Mouse (Mus musculus) right cerebral cortex, adult 2 months (tissue): ENCODE measurements at regions not wholly inside any gene's neighbourhood (a gene's known extent, or its start where the extent isn't known, plus 50 kb on each side); places are given as distances from the start of the nearest gene placed in this dataset.
A peak's percentile ranks its signal among the peaks of the same experiment; 100 is the strongest.

Source experiments
- DNase-seq, 2 experiments: peaks; one replicate each; pipeline ENCODE4 v3.0.0; 2021 to 2022; ENCODE audit warnings: low spot score in 2 of 2

DNA sequence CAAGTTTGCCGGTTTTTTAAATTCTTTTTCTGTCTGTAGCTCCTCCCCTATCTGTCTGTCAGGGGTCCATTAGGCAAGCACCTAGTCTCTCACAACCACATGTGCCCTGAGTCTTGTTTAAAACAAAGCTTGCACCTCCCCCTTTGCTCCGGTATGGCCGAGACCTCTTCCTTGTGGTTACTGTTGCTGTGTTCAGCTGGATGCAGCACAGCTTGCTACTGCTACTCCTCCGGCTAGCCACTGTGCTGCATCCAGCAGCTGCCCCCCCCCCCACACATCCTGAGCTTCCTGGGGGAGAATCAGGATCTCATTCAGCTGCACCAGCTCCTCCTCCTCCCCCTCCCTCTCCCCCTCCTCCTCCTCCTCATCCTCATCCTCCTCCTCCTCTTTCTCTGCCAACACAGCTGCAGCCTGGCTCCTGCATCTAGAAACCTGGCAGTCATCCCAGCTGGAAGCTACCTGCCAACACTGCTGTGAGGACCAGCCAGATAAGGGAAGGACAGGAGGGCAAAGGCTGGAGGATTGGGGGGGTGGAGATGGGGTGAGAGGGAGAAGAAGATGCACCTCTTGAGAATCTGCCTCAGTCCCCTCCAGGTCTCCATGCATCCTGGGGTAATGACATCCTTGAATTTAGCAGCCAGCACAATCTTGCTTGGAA, 114.8 kb upstream of the Tmem260 start:
- peak; percentile 29 to 49 for DNase-seq

- DNase-seq: peak; percentile 13 to 34
Measured at GRCm38 (mm10) chr14:48331623-48332000, 114.3 kb upstream of the Tmem260 start.

GRCm38 (mm10) chr14:48332193-48332592, 113.7 kb upstream of the Tmem260 start:
- DNase-seq: no peak

- peak in 1 of 2 experiments; percentile 18 for DNase-seq
Measured at GRCm38 (mm10) chr14:48332660-48333059, 113.3 kb upstream of the Tmem260 start.

- no peak for DNase-seq
Measured at GRCm38 (mm10) chr14:48334106-48334809, 111.7 kb upstream of the Tmem260 start.

DNA sequence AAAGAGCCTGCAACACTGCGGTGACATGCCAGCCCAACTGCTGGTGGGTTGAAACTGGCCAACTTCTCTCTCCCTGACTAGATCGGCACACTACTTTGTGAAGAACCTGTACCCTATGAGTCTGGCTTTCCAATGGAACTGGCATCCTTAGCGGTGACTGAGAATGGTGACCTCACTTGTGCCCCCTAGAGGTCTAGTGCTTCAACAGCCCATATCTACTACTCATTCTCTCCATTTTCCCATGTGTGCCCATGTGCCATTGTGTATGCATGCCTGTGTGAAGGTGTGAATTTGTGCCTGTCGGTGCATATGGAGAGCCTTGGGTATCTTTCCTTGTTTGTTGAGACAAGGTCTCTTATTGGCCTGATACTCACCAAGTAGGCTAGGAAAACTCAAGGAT, 106.5 kb upstream of the Tmem260 start:
- DNase-seq: no peak

DNA sequence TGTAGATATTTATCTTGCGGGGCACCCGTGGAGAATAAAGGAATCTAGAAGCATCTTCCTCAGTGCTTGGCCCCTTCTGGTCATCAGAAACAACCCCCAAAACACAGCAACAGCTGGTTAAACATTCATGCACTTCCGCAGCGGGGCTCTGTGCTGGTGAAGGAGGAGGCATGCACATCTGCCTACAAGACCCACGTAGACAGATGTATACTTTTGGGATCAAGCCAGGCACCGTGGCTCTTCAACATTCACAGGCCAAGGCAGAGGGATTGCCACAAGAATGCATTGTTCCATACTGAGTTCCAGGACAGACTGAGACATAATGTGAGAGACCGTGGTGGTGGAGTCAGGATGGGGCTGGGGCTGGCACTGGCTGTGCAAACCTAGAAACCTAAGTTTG, 103.0 kb upstream of the Tmem260 start:
- no peak for DNase-seq

DNA sequence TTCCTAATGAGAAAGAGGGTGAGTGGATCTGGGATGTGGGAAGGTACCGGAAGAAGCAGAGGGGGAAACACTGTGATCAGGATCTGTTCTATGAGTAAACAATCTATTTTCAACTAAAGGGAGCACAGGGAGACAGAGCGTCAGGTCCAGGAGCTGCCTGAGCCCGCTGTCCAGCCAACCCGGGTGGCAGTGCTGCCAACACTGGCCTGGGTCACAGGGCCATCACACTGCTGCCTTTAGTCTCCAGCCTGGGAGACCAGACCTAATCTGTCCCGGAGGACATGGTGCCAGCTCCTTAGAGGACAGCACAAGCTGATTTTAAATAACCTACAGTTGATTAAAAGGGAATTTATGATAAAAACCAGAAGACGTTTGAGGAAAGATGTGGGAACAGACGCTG, 100.0 kb upstream of the Tmem260 start:
- no peak for DNase-seq

DNA sequence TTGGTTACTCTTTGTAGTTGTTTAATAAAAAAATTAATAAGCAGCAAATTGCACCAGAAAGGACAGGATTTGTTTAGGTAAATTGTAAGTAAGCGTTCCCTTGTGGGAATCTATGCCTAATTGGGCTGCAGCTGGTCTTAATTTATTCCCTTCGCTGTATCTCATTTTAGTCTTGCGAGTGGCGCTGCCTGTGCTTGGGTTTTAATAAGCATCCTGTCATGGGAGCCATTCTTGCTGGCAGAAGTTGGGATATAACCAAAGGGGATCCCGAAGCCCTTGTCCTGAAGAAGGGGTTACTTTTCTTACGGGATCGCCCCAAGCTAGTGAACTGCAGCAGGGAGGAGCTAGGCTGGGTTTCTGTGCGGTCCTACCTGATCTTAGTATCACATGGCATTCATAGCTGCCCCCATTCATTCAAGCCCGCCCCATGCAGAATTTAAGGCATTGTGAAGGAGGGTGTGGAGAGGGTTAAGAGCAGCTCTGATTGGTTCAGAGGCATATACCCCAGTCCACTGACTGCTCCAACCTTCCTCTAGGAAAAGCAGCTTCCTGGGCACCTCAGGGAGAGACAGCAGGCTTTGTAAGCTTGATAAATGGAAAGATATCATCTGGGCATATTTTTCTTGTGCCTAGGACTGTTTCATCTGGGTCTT, 96.4 kb upstream of the Tmem260 start:
- no peak for DNase-seq

- no peak for DNase-seq
Measured at GRCm38 (mm10) chr14:48351652-48352051, 94.3 kb upstream of the Tmem260 start.

GRCm38 (mm10) chr14:48352825-48353224, 93.1 kb upstream of the Tmem260 start:
- no peak for DNase-seq

DNA sequence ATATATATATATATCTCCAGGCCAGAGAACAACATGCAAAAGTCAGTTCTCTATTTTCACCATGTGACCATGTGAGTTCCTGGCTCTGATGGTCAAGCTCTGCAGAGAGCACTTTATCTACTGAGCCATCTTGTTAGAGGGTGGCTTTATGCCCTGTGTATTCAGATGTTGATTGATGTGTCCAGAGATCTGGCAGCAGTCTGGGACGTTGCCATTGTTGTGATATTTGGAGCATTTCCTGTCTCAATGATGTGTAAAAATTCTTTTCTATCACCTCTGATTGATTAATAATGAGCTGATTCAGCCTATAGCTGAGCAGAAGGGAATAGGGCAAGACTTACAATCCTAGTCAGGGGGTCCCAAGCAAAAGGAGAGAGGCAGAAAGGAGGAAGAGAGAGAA, 91.7 kb upstream of the Tmem260 start:
- DNase-seq: no peak

- DNase-seq: no peak
Measured at GRCm38 (mm10) chr14:48357441-48357840, 88.5 kb upstream of the Tmem260 start.

DNA sequence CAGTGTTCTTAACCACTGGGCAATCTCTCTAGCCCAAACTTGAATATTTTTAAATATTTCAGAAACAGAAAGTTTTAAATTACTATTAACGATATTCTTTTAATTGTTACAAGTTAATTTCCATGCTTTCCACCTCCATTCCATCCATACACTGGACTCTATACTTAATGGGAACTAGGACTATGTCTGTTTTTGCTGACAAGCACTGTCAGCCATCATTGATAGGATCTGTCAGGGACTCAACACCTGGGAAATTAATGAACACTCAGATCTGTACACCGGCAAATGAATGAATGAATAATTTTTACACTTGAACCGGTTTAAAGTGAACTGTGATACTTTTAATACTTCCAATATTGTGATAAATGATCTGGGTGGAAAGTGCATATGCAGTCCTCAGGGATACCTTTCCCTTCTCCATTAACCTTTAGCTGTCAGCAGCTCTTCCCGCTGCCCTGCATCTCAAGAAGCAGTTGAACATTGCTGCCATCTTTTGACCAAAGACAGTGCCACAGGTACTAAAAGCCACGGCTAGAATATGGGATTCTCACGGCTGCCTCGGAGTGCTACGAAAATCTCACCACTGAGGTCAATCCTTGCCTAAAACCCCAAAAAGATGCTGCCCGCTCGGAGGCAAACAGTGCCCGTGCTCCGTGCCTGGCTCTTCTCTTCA, 87.3 kb upstream of the Tmem260 start:
- DNase-seq: peak; percentile 62 to 67

DNA sequence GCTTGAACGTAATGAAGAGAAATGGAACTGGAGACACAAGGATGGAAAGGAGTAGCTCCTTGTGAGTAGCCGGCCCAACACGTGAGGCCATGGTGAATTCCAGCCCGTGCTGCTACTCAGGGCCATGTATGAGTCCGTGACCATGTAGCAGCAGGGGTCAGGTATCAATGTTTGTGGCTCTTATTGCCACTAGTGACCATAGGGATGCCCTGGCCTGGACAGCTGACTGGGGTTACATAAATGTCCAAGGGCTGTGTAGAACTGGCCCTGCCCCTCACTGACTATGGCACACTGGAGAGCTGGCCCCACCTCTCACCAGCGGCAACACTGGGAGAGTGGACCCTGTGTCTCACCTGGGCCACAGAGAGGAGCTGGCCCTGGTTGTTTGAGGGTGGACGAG, 84.1 kb upstream of the Tmem260 start:
- DNase-seq: no peak

- DNase-seq: peak; percentile 92 to 95
Measured at GRCm38 (mm10) chr14:48367006-48367405, 78.9 kb upstream of the Tmem260 start.

GRCm38 (mm10) chr14:48370322-48370721, 75.6 kb upstream of the Tmem260 start:
- peak in 1 of 2 experiments; percentile 31 for DNase-seq

DNA sequence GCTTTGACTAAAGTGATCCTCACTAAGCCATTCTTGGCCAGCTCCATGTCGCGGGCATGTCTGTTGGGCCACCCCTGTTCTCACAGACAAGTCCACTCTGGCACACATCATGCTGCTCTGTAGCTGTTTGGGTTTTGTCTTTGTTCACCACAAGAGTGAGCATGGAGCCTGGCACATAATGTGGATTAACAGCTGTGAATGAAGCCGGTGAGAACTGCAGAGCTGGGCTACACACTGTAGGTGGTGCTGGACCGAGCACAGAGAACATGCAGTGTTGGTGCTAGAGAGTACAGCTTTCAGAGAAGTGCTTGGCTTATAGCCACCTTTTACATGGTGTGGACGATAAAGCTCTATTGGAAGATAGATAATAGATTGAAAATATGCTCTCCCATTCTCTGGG, 74.2 kb upstream of the Tmem260 start:
- DNase-seq: peak; percentile 50 to 51

DNA sequence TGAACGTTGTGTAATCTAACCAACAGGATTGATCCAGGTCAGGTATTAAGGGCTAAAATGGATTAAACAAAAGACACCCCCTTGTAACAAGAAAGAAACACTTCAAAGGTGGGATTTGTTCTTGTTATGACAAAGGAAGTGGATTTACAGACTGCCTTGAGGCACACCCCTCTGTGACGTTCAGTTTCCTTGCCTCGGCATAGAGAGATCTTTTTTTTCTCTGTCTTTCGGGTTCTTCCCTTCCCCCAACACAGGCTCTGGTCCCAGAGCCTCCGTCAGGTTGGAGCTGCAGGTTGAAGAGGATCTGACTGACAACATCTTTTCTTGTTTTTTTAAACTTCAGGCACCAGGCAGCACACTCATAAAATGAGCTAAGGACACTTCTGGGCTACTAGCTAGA, 69.8 kb upstream of the Tmem260 start:
- DNase-seq: no peak
